Mouse (Mus musculus): ENCODE results near the gene Amer3.

- no peak for TF ChIP-seq CTCF (IDR thresholded peaks at IDR 0.05; ENCODE audit: borderline replicate concordance, insufficient read depth, low read length)
- TF ChIP-seq POLR2A (IDR thresholded peaks at IDR 0.05; ENCODE audit: low read depth, low read length): no peak
These were observed 20.5 kb downstream of the Amer3 start for GRCm38 (mm10) chr1:34600000-34600399.

Data from embryonic fibroblast, embryonic 13.5 days (primary cell).